Mouse (Mus musculus) hindbrain, embryonic 13.5 days (tissue): Measurements from ENCODE around the gene Vmn1r225. TPM values are rescaled to one million over a fixed set of nuclear protein-coding genes. Genes with fewer than 3 reads are reported as not detected.
"Not testable (repeated sequence)": the region's sequence is repeated elsewhere in the genome, so short reads cannot be mapped to it uniquely, and the experiment has no call there.

Source experiments
- ATAC-seq: fragments of 200-750 bp; cut with Nextera tagmentation; 2 replicates; pipeline ENCODE4 v1.8.0; 2017; ENCODE audit warnings: moderate TSS enrichment; ENCODE audit not compliant: low FRiP score
- H3K27ac ChIP-seq: fragments of 300-500 bp; sonication (generic); 2 replicates; pipeline ENCODE4 v1.5.1; 2015; ENCODE audit warnings: inconsistent platforms, mild to moderate bottlenecking, moderate library complexity
- H3K27me3 ChIP-seq: fragments of 300-500 bp; sonication (generic); 2 replicates; pipeline ENCODE4 v1.6.1; 2015; ENCODE audit warnings: mild to moderate bottlenecking, inconsistent platforms
- H3K36me3 ChIP-seq: fragments of 300-500 bp; sonication (generic); 2 replicates; pipeline ENCODE4 v1.6.1; 2015; ENCODE audit warnings: mild to moderate bottlenecking, inconsistent platforms
- H3K4me1 ChIP-seq: fragments of 300-500 bp; sonication (generic); replicated peaks from 2 replicates; pipeline ENCODE4 v1.6.1; 2015; ENCODE audit warnings: inconsistent platforms
- H3K4me2 ChIP-seq: fragments of 300-500 bp; sonication (generic); 2 replicates; pipeline ENCODE4 v1.6.1; 2015; ENCODE audit warnings: inconsistent platforms, mild to moderate bottlenecking, moderate library complexity
- H3K4me3 ChIP-seq: fragments of 300-500 bp; sonication (generic); 2 replicates; pipeline ENCODE4 v1.5.1; 2015; ENCODE audit warnings: mild to moderate bottlenecking, inconsistent platforms
- H3K9ac ChIP-seq: fragments of 300-500 bp; sonication (generic); 2 replicates; pipeline ENCODE4 v1.6.1; 2015; ENCODE audit warnings: mild to moderate bottlenecking, inconsistent platforms
- H3K9me3 ChIP-seq: fragments of 300-500 bp; sonication (generic); 2 replicates; pipeline ENCODE4 v1.6.1; 2016; ENCODE audit warnings: inconsistent platforms
- WGBS: fragments of 180-500 bp; shearing (Covaris S2); methylation state at CpG from one replicate; pipeline ENCODE4 v1.1.7; 2015; 5-methylcytosine and 5-hydroxymethylcytosine counted together
- polyA plus RNA-seq: library from polyadenylated mRNA; unstranded; fragments of >200 nt; fragmentation: Nextera tagmentation; extraction: Ambion mirVana; gene quantifications from 2 replicates; pipeline ENCODE4 v1.2.1, GENCODE M21; 2015

Gene Vmn1r225
- not detected in 2 replicates for polyA plus RNA-seq

DNA sequence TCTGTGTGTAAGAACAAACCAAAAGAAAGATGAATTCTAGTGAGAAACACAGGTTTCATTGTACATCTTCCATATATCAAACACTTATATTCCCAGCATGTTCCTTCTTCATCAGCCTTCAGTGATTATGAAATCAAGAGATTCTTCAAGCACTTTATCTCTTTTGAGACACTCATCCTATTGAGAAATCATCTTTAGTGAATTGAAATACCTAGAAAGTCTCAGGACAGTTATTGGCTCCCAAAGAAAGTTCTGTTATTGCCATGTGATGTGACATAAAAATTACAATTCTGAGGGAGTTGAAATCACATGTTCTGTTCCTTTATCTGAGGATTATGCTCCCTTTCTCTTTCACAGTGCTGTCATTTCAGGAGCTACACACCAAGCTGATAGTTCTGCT is at the start of gene Vmn1r225:
Gene Vmn1r225, plus strand, starts transcription at position 301 of the 400 bp plus-strand sequence.
- no peak within 1 kb of the TSS for H3K9ac ChIP-seq
- peaks cover 9% of the 10 kb centered on the region; the same call in 1 of the 2 replicates for H3K9me3 ChIP-seq
- H3K4me1 ChIP-seq: no peaks in the 10 kb centered on the region
- no peak for ATAC-seq
- H3K4me2 ChIP-seq: no peak within 1 kb of the TSS
- H3K36me3 ChIP-seq: no peaks in the 10 kb centered on the region
- no peaks in the 10 kb centered on the region for H3K27me3 ChIP-seq
- H3K27ac ChIP-seq: no peak within 1 kb of the TSS
- no peak within 1 kb of the TSS for H3K4me3 ChIP-seq

DNA sequence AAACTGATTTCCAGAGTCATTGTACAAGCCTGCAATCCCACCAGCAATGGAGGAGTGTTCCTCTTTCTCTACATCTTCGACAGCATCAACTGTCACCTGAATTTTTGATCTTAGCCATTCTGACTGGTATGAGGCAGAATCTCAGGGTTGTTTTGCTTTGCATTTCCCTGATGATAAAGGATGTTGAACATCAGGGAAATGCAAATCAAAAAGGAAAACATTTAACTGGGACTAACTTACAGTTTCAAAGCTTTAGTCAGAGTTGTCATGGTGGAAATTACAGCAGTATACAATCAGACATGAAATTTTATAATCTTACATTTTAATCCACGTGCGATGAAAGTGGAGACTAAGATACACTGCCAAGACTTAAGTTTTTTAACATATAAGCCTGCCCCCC is 24.6 kb upstream of the Vmn1r225 start:
- Histone ChIP-seq H3K4me1 (no peaks in the 10 kb centered on the region), H3K27ac (no peak overlapping the region), H3K36me3 (no peaks in the 10 kb centered on the region), H3K9me3 (peaks cover 5% of the 10 kb centered on the region), H3K4me2 (no peak overlapping the region), H3K9ac (no peak overlapping the region), H3K4me3 (no peak overlapping the region), H3K27me3 (no peaks in the 10 kb centered on the region)
- ATAC-seq: no peak
- 76% methylated on average over 3 of the region's 3 CpGs for WGBS

DNA sequence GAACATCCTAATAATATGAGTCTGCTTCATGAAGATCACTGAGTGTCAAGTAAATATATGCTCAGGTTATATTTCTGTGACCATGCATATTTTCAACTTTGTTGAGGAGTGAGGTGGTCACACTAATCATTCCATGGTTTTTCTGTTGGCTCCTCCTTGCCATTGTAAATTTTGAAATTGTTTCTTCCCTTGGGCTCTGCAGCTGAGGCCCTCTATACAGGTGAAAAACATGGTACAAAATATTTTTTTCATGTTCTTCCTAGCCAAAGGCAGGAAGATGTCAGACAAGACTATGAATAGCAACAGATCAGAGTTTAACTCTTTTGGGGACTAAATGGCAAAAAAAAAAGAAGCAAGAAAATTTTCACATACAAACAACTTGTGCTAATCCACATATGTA is 16.7 kb upstream of the Vmn1r225 start, which contains the start of gene Vmn2r108:
Gene Vmn2r108, minus strand, starts transcription at position 101 of the 400 bp plus-strand sequence.
- Histone ChIP-seq H3K9ac (no peak within 1 kb of the TSS), H3K27me3 (no peaks in the 10 kb centered on the region), H3K4me3 (no peak within 1 kb of the TSS), H3K9me3 (peaks cover 8% of the 10 kb centered on the region; the same call in 1 of the 2 replicates), H3K36me3 (no peaks in the 10 kb centered on the region), H3K4me2 (no peak within 1 kb of the TSS), H3K4me1 (no peaks in the 10 kb centered on the region), H3K27ac (no peak within 1 kb of the TSS)
- no peak for ATAC-seq

DNA sequence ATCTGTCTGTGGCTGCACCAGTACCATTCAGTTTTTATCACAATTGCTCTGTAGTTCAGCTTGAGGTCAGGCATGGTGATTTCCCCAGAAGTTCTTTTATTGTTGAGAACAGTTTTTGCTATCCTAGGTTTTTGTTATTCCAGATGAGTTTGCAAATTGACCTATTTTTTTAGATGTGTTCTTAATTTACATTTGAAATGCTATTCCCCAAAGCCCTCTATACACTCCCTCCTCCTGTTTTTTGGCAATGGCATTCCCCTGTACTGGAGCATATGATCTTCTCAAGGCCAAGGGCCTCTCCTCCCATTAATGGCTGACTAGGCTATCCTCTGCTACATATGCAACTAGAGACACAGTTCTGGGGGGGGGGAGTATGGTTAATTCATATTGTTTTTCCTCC is 10.3 kb downstream of the Vmn1r225 start:
- not testable (repeated sequence) for H3K4me1 ChIP-seq, ATAC-seq, H3K9me3 ChIP-seq, H3K36me3 ChIP-seq, H3K4me2 ChIP-seq, H3K9ac ChIP-seq, H3K27ac ChIP-seq, H3K27me3 ChIP-seq, H3K4me3 ChIP-seq

Other genes starting within 250 kb of the Vmn1r225 start
- not detected in 2 replicates for gene Vmn2r106, start 212.6 kb upstream of the Vmn1r225 start, polyA plus RNA-seq
- not detected in 2 replicates for gene Vmn2r107, start 152.9 kb upstream of the Vmn1r225 start, polyA plus RNA-seq
- gene Vmn1r224, start 84.0 kb upstream of the Vmn1r225 start, polyA plus RNA-seq: not detected in 2 replicates
- gene Vmn2r108, start 16.8 kb upstream of the Vmn1r225 start, polyA plus RNA-seq: not detected in 2 replicates
- not detected in 2 replicates for gene Vmn2r109, start 66.6 kb downstream of the Vmn1r225 start, polyA plus RNA-seq
- 0.01 TPM in 1 of 2 replicates, not detected in the other for gene Vmn2r110, start 98.3 kb downstream of the Vmn1r225 start, polyA plus RNA-seq
- not detected in 2 replicates for gene Fpr-rs3, start 126.7 kb downstream of the Vmn1r225 start, polyA plus RNA-seq
- gene Vmn1r226, start 184.7 kb downstream of the Vmn1r225 start, polyA plus RNA-seq: not detected in 2 replicates
- not detected in 2 replicates for gene Vmn1r227, start 231.7 kb downstream of the Vmn1r225 start, polyA plus RNA-seq